Mouse (Mus musculus) frontal cortex, postnatal 10 days (tissue): ENCODE data around the gene Zc3h12c.

Source experiments
- DNase-seq, 2 experiments: peaks; one replicate each; pipeline ENCODE4 v3.0.0; 2022; ENCODE audit warnings: low spot score in 2 of 2, mixed read lengths in 1 of 2

The Zc3h12c gene

DNA sequence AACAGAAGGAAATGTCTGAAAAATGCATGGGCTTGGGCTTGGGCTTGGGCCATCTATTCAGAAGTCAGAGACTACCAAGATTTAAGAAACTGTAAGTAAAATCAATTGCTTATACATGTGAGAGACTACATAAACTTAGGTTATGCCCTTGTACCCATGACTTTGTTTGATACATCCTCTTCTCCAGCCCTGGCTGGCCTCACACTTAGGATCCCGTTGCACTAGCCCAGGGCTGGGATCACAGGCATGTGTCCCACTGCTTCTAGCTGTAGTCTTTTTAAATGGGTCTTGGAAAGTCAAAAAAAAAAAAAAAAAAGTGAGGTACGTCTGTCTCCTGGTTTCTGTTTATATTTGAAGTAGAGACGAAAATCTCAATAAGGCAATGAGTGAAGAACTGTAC, 1.3 kb downstream of the Zc3h12c start:
- no peak for DNase-seq

- DNase-seq, result no peak
Measured at GRCm38 (mm10) chr9:52165706-52166090, 2.7 kb downstream of the Zc3h12c start.

GRCm38 (mm10) chr9:52165076-52165705, 3.2 kb downstream of the Zc3h12c start:
- DNase-seq, result no peak

- DNase-seq, result no peak
Measured at GRCm38 (mm10) chr9:52160512-52160911, 7.9 kb downstream of the Zc3h12c start.

DNA sequence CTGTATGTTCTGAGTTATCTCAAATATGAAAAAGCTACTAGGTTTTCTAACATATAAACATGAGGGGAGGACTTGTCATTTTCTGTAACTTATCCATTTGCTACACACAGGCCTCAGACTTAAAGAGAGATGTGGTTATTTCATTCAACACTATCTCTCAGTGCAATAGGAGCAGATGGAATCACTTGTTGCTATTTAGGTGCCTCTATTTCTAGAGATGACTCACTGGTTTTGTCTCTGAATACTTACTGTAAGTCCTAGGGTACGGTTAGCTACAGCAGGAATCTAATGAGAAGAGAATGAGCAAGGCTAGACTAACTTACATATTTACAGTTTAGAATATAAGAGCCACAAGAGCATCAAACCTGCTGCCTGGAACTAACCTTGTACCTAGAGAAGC, 9.8 kb downstream of the Zc3h12c start:
- no peak for DNase-seq

- DNase-seq, result no peak
Measured at GRCm38 (mm10) chr9:52155417-52155816, 13.0 kb downstream of the Zc3h12c start.

DNA sequence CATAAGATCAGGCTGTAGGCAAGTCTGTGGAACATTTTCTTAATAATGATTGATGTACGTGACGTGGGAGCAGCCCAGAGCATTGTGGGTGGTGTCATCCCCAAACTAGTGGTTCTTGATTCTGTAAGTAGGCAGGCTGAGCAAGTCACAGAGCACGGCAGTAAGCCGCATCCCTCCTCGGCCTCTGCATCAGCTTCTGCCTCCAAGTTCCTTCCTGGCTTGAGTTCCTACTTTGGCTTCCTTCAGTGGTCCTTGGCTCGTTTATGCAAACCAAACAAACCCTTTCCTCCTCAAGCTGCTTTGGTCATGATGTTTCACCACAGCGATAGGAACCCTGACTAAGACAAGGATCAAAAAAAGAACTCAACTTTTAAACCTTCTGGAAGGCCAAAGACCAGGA, 14.1 kb downstream of the Zc3h12c start:
- DNase-seq, result no peak

- DNase-seq, result no peak
Measured at GRCm38 (mm10) chr9:52152076-52152826, 16.1 kb downstream of the Zc3h12c start.

DNA sequence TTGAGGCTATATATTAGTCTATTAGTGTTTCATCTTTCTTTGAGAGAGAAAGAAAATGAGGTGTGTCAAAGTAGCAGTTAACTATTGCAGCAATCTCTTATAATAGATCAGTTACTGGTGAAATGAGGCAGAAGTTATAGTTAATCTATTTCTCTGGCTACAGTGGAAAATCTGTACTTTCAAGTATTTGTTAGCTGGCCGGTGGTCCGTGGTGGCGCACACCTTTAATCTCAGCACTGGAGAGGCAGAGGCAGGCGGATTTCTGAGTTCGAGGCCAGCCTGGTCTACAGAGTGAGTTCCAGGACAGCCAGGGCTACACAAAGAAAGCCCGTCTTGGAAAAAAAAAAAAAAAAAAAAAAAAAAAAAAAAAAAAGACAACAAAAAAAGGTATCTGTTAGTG, 18.6 kb downstream of the Zc3h12c start:
- DNase-seq, result no peak

DNA sequence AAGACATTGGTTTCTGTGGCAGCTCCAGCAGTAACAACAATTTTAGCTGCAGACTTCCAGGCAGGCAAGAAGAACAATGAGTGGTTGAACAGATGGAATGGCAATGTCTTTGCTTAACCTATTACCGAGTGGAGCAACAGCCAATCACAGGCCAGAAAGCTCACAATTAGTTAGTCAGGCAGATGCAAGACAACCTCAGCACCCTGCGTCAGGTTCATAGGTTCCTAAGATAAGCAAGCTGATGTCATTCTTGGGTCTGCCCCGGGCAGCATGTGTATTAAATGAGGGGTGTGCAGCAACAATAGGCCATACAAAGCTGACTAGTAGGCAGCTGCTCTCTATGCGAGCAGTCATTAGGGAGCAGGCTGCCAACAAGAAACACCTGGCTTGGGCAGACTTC, 19.1 kb downstream of the Zc3h12c start:
- DNase-seq, result no peak

GRCm38 (mm10) chr9:52148831-52149230, 19.5 kb downstream of the Zc3h12c start:
- no peak for DNase-seq

DNA sequence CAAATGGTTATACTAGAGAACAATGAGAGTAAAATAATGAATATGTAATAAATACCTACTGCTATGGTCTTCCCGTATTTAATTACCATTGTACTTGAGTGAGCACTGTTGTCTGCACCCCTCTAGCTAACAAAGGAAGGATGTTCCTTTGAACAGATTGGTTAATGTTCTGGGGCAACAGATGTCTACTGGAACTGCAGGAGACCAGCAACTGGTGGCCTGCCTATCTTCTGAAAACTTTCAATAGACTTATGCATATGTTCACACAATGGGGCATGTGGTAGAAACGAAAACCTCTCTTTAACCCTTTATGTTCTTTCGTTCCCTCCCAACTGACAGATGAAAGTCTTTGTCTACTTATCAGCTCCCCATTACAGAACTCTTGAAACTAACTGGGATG, 20.1 kb downstream of the Zc3h12c start:
- no peak for DNase-seq

- DNase-seq, result no peak
Measured at GRCm38 (mm10) chr9:52146241-52146640, 22.1 kb downstream of the Zc3h12c start.

- no peak for DNase-seq
Measured at GRCm38 (mm10) chr9:52132771-52133170, 35.6 kb downstream of the Zc3h12c start.

- DNase-seq, result no peak
Measured at GRCm38 (mm10) chr9:52130348-52130747, 38.0 kb downstream of the Zc3h12c start.

DNA sequence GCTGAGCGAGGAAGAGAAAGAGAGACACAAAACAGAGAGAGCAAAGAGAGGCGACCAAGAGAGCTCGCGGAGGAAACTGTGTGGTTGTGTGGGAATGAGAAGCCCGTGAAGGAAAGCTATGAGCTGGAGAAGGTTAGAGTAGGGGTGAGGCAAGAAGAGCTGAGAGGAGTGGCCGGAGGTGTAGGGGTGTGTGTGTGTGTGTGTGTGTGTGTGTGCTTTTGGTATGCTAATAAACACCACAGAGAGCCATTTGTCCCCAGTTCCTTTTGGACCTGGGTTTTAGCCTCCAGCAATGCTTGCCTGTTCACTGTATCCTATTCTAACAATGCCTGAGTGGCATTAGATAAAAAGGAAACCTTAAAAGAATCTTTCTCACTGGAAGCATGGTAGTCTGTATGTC, 43.1 kb downstream of the Zc3h12c start:
- no peak for DNase-seq

DNA sequence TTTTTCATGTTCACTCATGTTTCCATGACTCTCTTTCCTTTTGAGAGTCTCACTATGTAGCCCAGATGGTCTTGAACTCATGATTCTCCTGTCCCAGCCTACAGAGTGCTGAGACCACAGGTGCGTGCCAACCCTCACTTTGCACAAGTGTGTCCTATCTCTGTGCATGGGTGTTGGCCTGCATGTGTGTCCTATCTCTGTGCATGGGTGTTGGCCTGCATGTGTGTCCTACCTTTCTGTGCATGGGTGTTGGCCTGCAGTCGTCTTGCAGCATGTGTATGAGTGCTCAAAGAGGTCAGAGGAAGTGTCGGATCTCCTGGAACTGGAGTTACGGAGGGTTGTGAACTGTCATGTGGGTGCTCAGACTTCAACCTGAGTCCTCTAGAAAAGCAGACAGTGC, 49.2 kb downstream of the Zc3h12c start:
- no peak for DNase-seq

DNA sequence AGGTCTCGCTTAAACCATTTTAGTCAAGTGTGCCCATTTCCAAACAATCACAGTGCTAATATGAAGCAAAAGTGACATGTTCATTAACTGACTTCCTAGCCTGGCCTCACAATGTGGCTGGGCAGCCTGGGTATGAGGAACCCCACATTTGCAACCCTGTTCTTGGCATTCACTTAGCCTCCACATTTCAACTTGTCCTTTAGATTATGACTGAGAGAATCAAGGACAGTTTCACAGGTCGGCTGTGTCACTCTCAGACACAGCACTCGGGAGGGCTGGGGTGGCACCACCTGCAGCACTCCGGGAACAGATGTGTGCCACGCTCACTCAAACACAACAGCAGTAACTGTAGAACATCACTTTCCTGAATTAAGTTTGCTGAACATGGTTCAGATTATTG, 55.3 kb downstream of the Zc3h12c start:
- DNase-seq, result no peak

GRCm38 (mm10) chr9:52110738-52111137, 57.6 kb downstream of the Zc3h12c start:
- no peak for DNase-seq

DNA sequence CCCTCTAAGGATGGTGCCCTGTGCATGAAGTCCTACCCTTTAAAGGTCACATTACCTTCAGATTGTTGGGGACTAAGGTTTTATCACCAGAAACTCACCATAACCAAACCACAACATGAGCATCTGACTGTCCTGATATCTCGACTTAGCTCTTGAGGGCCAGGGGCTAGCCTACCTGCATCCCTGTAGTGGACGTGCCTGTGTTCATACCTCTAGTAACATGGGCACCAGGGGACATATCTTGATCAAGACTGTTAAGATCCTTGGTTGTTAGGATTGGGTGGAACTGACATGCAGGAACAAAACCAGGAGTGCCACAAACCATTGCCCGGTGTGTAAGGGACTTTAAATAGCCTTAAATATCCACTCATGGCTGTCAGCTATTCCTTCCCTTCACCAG, 61.2 kb downstream of the Zc3h12c start:
- no peak for DNase-seq

- no peak for DNase-seq
Measured at GRCm38 (mm10) chr9:52105423-52105822, 62.9 kb downstream of the Zc3h12c start.

- no peak for DNase-seq
Measured at GRCm38 (mm10) chr9:52104225-52104615, 64.2 kb downstream of the Zc3h12c start.

- no peak for DNase-seq
Measured at GRCm38 (mm10) chr9:52103448-52104224, 64.7 kb downstream of the Zc3h12c start.
